17 mouse cellular contexts compared by ENCODE assay signal in the genomic region with DNA sequence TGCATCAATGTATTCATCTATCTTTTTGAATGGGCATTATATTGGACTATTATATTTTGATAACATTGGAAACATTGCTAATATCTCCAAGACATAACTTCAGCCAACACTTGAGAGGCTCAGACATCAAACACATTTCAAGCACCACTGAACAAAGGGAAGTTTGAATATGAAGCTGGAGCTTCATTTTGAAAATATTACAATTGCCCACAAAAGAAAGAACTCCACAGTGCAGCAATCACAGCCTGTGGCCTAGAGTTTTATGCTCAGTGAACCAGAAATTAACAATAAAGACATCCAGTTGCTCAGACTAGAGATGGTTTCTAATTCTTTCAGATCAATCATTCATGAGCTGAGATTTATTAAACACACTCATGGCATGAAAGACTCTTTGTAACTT.
"Had no signal": no experiment of that assay in that cellular context is flagged by ENCODE, and none has a peak within 500 bp of the region (broad histone marks: within the 10 kb centered on the region; RNA-seq: fewer than 3 reads in every experiment).

No protein-coding gene starts in this region.

- H3K27me3 ChIP-seq: limb, embryonic 12.5 days; liver, embryonic 13.5 days; lung, embryonic 15.5 days; megakaryocyte, embryonic 14.5 days; neural tube, embryonic 15.5 days; stomach, embryonic 15.5 days had no signal

- H3K4me2 ChIP-seq: limb, embryonic 12.5 days; liver, embryonic 13.5 days; lung, embryonic 15.5 days; neural tube, embryonic 15.5 days; stomach, embryonic 15.5 days had no signal

- DNase-seq: kidney, adult 18-20 months; kidney, postnatal 10 days; kidney, postnatal 4 days; liver; liver, embryonic 13.5 days; liver, postnatal 0 days; lung, postnatal 14 days; right cerebral cortex, postnatal 14 days; thymus, postnatal 36 days had no signal

- H3K4me1 ChIP-seq: limb, embryonic 12.5 days; liver, embryonic 13.5 days; lung, embryonic 15.5 days; megakaryocyte, embryonic 14.5 days; neural tube, embryonic 15.5 days; stomach, embryonic 15.5 days had no signal

- ATAC-seq: liver, postnatal 0 days; midbrain, embryonic 16.5 days had no signal

- H3K9me3 ChIP-seq: limb, embryonic 12.5 days; liver, embryonic 13.5 days; lung, embryonic 15.5 days; neural tube, embryonic 15.5 days; stomach, embryonic 15.5 days had no signal

- H3K9ac ChIP-seq: limb, embryonic 12.5 days; liver, embryonic 13.5 days; liver, postnatal 0 days; lung, embryonic 15.5 days; neural tube, embryonic 15.5 days; stomach, embryonic 15.5 days had no signal

- H3K36me3 ChIP-seq: limb, embryonic 12.5 days; liver, embryonic 13.5 days; lung, embryonic 15.5 days; neural tube, embryonic 15.5 days; stomach, embryonic 15.5 days had no signal

- H3K27ac ChIP-seq: layer of hippocampus, adult 2 months; limb, embryonic 12.5 days; liver, embryonic 13.5 days; lung, embryonic 15.5 days; macrophage; neural tube, embryonic 15.5 days; stomach, embryonic 15.5 days had no signal

- H3K4me3 ChIP-seq: layer of hippocampus, adult 2 months; limb, embryonic 12.5 days; liver, embryonic 13.5 days; lung, embryonic 15.5 days; megakaryocyte, embryonic 14.5 days; neural tube, embryonic 15.5 days; stomach, embryonic 15.5 days had no signal
